Mouse (Mus musculus) intestine, embryonic 15.5 days (tissue): Measurements from ENCODE around the gene Ankrd11. TPM values are rescaled to one million over a fixed set of nuclear protein-coding genes. Genes with fewer than 3 reads are reported as not detected.
"Not testable (repeated sequence)": the region's sequence is repeated elsewhere in the genome, so short reads cannot be mapped to it uniquely, and the experiment has no call there.

Source experiments
- ATAC-seq: fragments of 200-750 bp; cut with Nextera tagmentation; 2 replicates; pipeline ENCODE4 v1.8.0; 2017; ENCODE audit warnings: moderate TSS enrichment, moderate library complexity
- H3K27ac ChIP-seq: fragments of 300-500 bp; sonication (generic); 2 replicates; pipeline ENCODE4 v1.5.1; 2015; ENCODE audit warnings: mild to moderate bottlenecking, inconsistent platforms
- H3K27me3 ChIP-seq: fragments of 300-500 bp; sonication (generic); replicated peaks from 2 replicates; pipeline ENCODE4 v1.6.1; 2015; ENCODE audit warnings: inconsistent platforms
- H3K36me3 ChIP-seq: fragments of 300-500 bp; sonication (generic); 2 replicates; pipeline ENCODE4 v1.6.1; 2015; ENCODE audit warnings: inconsistent platforms
- H3K4me1 ChIP-seq: fragments of 300-500 bp; sonication (generic); replicated peaks from 2 replicates; pipeline ENCODE4 v1.6.1; 2015; ENCODE audit warnings: inconsistent platforms
- H3K4me2 ChIP-seq: fragments of 300-500 bp; sonication (generic); replicated peaks from 2 replicates; pipeline ENCODE4 v1.6.1; 2015; ENCODE audit warnings: mild to moderate bottlenecking, inconsistent platforms
- H3K4me3 ChIP-seq: fragments of 300-500 bp; sonication (generic); replicated peaks from 2 replicates; pipeline ENCODE4 v1.5.1; 2015; ENCODE audit warnings: inconsistent platforms
- H3K9ac ChIP-seq: fragments of 300-500 bp; sonication (generic); 2 replicates; pipeline ENCODE4 v1.6.1; 2015; ENCODE audit warnings: inconsistent platforms
- H3K9me3 ChIP-seq: fragments of 300-500 bp; sonication (generic); 2 replicates; pipeline ENCODE4 v1.6.1; 2016; ENCODE audit warnings: inconsistent platforms
- WGBS: fragments of 180-500 bp; shearing (Covaris S2); methylation state at CpG from one replicate; pipeline ENCODE4 v1.1.7; 2015; 5-methylcytosine and 5-hydroxymethylcytosine counted together
- polyA plus RNA-seq: library from polyadenylated mRNA; unstranded; fragments of >200 nt; fragmentation: Nextera tagmentation; extraction: Ambion mirVana; gene quantifications from 2 replicates; pipeline ENCODE4 v1.2.1, GENCODE M21; 2015

The Ankrd11 gene
- polyA plus RNA-seq, 1 experiment from 2014 or later, result 53.9 TPM

- Histone ChIP-seq H3K27me3 (no peaks in the 10 kb centered on the region), H3K4me2 (no peak overlapping the region), H3K4me3 (no peak overlapping the region), H3K4me1 (peaks cover 8% of the 10 kb centered on the region), H3K9me3 (no peaks in the 10 kb centered on the region), H3K36me3 (no peaks in the 10 kb centered on the region), H3K9ac (no peak overlapping the region), H3K27ac (peak overlapping the region; percentile 37)
- WGBS, result 84% methylated on average over 7 of the region's 7 CpGs
- ATAC-seq, result peak; percentile 24
Observed at GRCm38 (mm10) chr8:123048402-123048801, 6.3 kb upstream of the Ankrd11 start.

GRCm38 (mm10) chr8:123047827-123048226, 5.8 kb upstream of the Ankrd11 start:
- H3K9me3 ChIP-seq, result no peaks in the 10 kb centered on the region
- no peaks in the 10 kb centered on the region for H3K27me3 ChIP-seq
- no peaks in the 10 kb centered on the region for H3K36me3 ChIP-seq
- no peak overlapping the region for H3K4me2 ChIP-seq
- H3K9ac ChIP-seq, result no peak overlapping the region
- H3K4me3 ChIP-seq, result no peak overlapping the region
- H3K27ac ChIP-seq, result peak overlapping the region; percentile 73; the same call in 1 of the 2 replicates
- no peak for ATAC-seq
- peaks cover 11% of the 10 kb centered on the region for H3K4me1 ChIP-seq
- 80% methylated on average over 7 of the region's 7 CpGs for WGBS

DNA sequence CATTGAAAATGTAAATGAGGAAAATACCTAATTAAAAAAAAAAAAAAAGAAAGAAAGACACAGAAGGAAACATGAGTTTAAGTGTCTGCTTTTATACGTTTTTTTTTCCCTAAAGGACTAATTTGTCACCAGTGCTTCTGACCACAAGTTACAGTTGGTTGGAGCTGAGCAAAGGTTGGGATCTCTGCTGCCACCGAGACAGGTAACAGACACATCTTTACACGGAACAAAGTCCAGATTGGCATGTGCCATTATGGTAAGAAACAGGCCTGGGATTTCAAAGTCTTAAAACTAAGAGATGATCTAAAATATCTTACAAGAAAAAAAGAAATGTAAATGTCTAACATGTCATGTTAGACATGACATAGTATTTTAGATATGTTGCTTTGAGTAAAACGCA, 4.6 kb upstream of the Ankrd11 start:
- H3K4me2 ChIP-seq, result no peak overlapping the region
- H3K4me3 ChIP-seq, result no peak overlapping the region
- no peaks in the 10 kb centered on the region for H3K27me3 ChIP-seq
- H3K9ac ChIP-seq, result no peak overlapping the region
- no peak for ATAC-seq
- no peaks in the 10 kb centered on the region for H3K9me3 ChIP-seq
- peaks cover 7% of the 10 kb centered on the region for H3K4me1 ChIP-seq
- no peaks in the 10 kb centered on the region for H3K36me3 ChIP-seq
- 53% methylated on average over 4 of the region's 4 CpGs for WGBS
- no peak overlapping the region for H3K27ac ChIP-seq

GRCm38 (mm10) chr8:123044743-123045425, 2.8 kb upstream of the Ankrd11 start:
- not testable (repeated sequence) for H3K27ac ChIP-seq, H3K9ac ChIP-seq, ATAC-seq, H3K4me2 ChIP-seq, H3K9me3 ChIP-seq, H3K4me1 ChIP-seq, H3K4me3 ChIP-seq, H3K27me3 ChIP-seq, H3K36me3 ChIP-seq
- 91% methylated on average over 23 of the region's 23 CpGs for WGBS

DNA sequence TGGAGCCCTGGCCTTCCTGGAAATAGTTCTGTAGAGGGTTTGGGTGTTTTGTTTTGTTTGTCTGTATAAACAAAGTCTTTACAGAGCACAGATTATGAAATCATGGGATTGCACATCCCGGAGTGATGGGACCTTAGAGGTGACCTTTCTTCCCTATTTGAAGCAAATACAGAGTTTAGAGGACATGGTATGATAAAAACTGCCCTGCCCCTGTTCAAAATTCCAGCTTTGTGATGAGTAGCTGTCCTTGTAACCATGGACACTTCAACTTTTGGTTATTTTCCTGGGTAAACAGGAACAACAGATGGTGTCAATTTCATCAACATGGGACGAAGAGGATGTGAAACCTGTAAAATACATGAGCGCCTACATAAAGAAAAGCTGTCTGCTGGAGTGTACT, 1.9 kb upstream of the Ankrd11 start:
- H3K4me1 ChIP-seq, result peaks cover 11% of the 10 kb centered on the region
- H3K9me3 ChIP-seq, result no peaks in the 10 kb centered on the region
- H3K36me3 ChIP-seq, result no peaks in the 10 kb centered on the region
- no peak overlapping the region for H3K4me2 ChIP-seq
- no peak overlapping the region for H3K9ac ChIP-seq
- H3K27ac ChIP-seq, result no peak overlapping the region
- WGBS, result 76% methylated on average over 3 of the region's 3 CpGs
- H3K27me3 ChIP-seq, result no peaks in the 10 kb centered on the region
- H3K4me3 ChIP-seq, result no peak overlapping the region
- no peak for ATAC-seq

DNA sequence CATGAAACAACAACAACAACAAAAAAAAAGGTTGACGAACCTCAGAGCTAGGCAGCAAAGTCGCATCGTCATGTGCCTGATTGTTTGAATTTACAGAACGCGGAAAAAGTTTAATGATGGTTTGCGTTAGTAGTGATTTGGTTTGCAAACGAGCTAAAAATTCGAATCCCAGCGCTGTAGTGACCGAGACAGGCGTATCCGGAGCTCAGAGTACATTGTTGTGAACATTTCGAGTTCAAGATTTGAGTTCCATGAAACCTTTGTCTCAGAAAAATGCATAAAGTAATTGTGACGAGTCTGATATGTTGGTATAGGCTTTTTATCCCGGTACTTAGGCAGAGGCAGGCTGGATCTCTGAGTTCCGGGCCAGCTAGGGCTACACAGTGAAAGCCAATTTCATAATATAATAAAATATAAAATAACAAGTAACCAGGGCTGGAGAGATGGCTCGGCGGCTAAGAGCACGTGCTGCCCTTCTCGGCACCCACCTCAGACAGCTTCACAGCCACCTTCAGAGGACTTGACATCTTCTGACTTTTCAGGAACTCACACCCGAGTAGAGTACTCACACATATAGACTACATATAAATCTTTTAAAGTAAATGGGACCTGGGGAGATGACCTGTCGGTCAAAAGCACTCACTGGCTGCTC, 1.0 kb upstream of the Ankrd11 start:
- no peaks in the 10 kb centered on the region for H3K36me3 ChIP-seq
- H3K4me3 ChIP-seq, result peak overlapping the region; percentile 100
- H3K27me3 ChIP-seq, result no peaks in the 10 kb centered on the region
- H3K9me3 ChIP-seq, result no peaks in the 10 kb centered on the region
- WGBS, result 16% methylated on average over 22 of the region's 22 CpGs
- H3K9ac ChIP-seq, result peak overlapping the region; percentile 86
- peak overlapping the region; percentile 94 for H3K27ac ChIP-seq
- H3K4me1 ChIP-seq, result peaks cover 11% of the 10 kb centered on the region
- no peak for ATAC-seq
- peak overlapping the region; percentile 64 for H3K4me2 ChIP-seq

DNA sequence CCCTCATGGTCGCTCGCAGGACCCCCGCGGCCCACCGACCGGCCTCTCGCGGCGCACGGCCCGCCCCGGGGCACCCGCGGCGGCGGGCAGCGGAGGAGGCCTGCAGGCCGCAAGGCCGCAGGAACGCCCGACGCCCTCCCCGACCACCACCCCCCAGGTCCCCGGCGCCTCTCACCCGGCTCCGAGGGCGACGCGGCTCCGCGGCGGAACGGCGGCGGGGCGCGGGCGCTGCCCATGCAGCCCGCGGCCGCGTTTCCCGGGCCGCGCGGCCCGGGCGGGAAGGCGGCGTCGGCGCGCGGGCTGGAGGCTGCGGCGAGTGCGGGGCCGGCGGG, 337 bp downstream of the Ankrd11 start:
- Histone ChIP-seq H3K4me2 (peak overlapping the region; percentile 63), H3K27me3 (no peaks in the 10 kb centered on the region), H3K4me3 (peak overlapping the region; percentile 100), H3K27ac (peak overlapping the region; percentile 97), H3K9ac (peak overlapping the region; percentile 100), H3K9me3 (no peaks in the 10 kb centered on the region), H3K36me3 (no peaks in the 10 kb centered on the region), H3K4me1 (peaks cover 14% of the 10 kb centered on the region)
- peak; percentile 3; the same call in 1 of the 2 replicates for ATAC-seq
- WGBS, result 1% methylated on average over 51 of the region's 60 CpGs

GRCm38 (mm10) chr8:123041008-123041773, 886 bp downstream of the Ankrd11 start:
- Histone ChIP-seq H3K27ac (peak overlapping the region; percentile 97), H3K4me1 (peaks cover 15% of the 10 kb centered on the region), H3K9me3 (no peaks in the 10 kb centered on the region), H3K4me3 (peak overlapping the region; percentile 100), H3K9ac (peak overlapping the region; percentile 100), H3K36me3 (no peaks in the 10 kb centered on the region), H3K27me3 (no peaks in the 10 kb centered on the region), H3K4me2 (peak overlapping the region; percentile 63)
- ATAC-seq, result peak; percentile 1; the same call in 1 of the 2 replicates
- WGBS, result under 1% methylated on average over 70 of the region's 71 CpGs

DNA sequence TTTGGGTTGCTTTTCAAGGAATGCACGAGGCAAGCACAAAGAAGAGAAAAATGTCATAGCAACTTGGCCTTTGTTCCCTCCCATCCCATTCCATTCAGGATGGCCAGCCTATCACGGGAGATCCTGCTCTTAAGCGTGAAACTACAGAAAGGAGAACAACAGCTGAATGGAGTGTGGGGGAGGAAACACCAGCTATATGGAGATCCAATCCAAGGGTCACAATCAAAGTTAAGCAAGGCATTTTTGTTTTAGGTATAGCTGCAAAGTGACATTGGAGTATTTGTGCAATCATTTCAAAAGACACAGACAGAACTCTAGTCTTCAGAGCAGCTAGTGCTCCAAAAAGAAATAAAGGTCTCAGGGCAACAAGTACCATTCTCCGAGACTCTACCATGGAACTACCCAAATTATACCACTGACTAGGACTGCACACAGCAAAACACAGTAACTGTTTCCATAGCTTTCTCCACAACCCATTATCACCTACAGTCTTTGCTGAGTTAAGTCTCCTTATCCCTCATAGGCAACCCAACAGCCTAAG, 1.9 kb downstream of the Ankrd11 start:
- Histone ChIP-seq H3K27me3 (no peaks in the 10 kb centered on the region), H3K9me3 (no peaks in the 10 kb centered on the region), H3K4me3 (peak overlapping the region; percentile 100), H3K4me2 (peak overlapping the region; percentile 63), H3K4me1 (peaks cover 16% of the 10 kb centered on the region), H3K36me3 (no peaks in the 10 kb centered on the region), H3K9ac (no peak overlapping the region), H3K27ac (no peak overlapping the region)
- 14% methylated on average over 4 of the region's 4 CpGs for WGBS
- no peak for ATAC-seq

GRCm38 (mm10) chr8:123039376-123040109, 2.5 kb downstream of the Ankrd11 start:
- no peaks in the 10 kb centered on the region for H3K27me3 ChIP-seq
- no peak overlapping the region for H3K9ac ChIP-seq
- no peak for ATAC-seq
- no peaks in the 10 kb centered on the region for H3K9me3 ChIP-seq
- WGBS, result 75% methylated on average over 11 of the region's 11 CpGs
- H3K4me3 ChIP-seq, result no peak overlapping the region
- peaks cover 20% of the 10 kb centered on the region for H3K4me1 ChIP-seq
- H3K27ac ChIP-seq, result no peak overlapping the region
- H3K4me2 ChIP-seq, result peak overlapping the region; percentile 63
- no peaks in the 10 kb centered on the region for H3K36me3 ChIP-seq

GRCm38 (mm10) chr8:123038351-123038750, 3.7 kb downstream of the Ankrd11 start:
- Histone ChIP-seq H3K4me1 (peaks cover 27% of the 10 kb centered on the region), H3K9ac (no peak overlapping the region), H3K27ac (no peak overlapping the region), H3K4me2 (no peak overlapping the region), H3K4me3 (no peak overlapping the region), H3K27me3 (no peaks in the 10 kb centered on the region), H3K36me3 (no peaks in the 10 kb centered on the region), H3K9me3 (no peaks in the 10 kb centered on the region)
- WGBS, result 52% methylated on average over 2 of the region's 2 CpGs
- no peak for ATAC-seq

GRCm38 (mm10) chr8:123037487-123037886, 4.6 kb downstream of the Ankrd11 start:
- H3K4me2 ChIP-seq, result 0 out of 2 replicates have a peak overlapping the region, but pooled peaks have one; percentile 0
- no peaks in the 10 kb centered on the region for H3K36me3 ChIP-seq
- ATAC-seq, result no peak
- H3K27me3 ChIP-seq, result no peaks in the 10 kb centered on the region
- no peak overlapping the region for H3K4me3 ChIP-seq
- H3K9me3 ChIP-seq, result no peaks in the 10 kb centered on the region
- H3K9ac ChIP-seq, result no peak overlapping the region
- peaks cover 25% of the 10 kb centered on the region for H3K4me1 ChIP-seq
- H3K27ac ChIP-seq, result peak overlapping the region; percentile 51; the same call in 1 of the 2 replicates
- 70% methylated on average over 11 of the region's 11 CpGs for WGBS
